Comparison of ENCODE assay signal across 17 mouse cellular contexts in the genomic region with DNA sequence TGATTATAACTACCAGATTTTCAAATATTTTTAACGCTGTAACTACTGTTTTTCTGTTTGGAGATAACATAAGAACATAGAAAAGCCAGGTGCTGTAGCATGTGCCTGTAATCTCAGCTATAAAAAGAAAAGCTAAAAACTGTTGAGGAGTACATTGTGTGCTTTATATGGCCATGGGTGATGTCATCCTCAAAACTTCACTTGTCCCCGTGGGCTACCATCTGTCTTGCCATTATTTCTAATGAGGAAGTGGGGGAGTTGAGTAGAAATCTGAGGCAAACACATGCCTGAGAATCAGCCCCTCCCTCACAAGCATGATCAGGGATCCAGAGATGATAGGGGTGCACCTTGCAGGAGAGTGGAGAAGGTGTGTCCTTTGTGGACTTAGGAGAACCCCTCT.
"Had no signal": no experiment of that assay in that cellular context is flagged by ENCODE, and none has a peak within 500 bp of the region (broad histone marks: within the 10 kb centered on the region; RNA-seq: fewer than 3 reads in every experiment).

No protein-coding gene starts in this region.

- H3K27ac ChIP-seq: lung, embryonic 15.5 days; macrophage; midbrain, embryonic 13.5 days; midbrain, embryonic 15.5 days; neural tube, embryonic 12.5 days; stomach, embryonic 15.5 days; stomach, postnatal 0 days had no signal

- H3K4me3 ChIP-seq: lung, embryonic 15.5 days; megakaryocyte, embryonic 14.5 days; midbrain, embryonic 13.5 days; midbrain, embryonic 15.5 days; neural tube, embryonic 12.5 days; stomach, embryonic 15.5 days had no signal

- ATAC-seq: liver, postnatal 0 days; lung, postnatal 0 days; midbrain, embryonic 13.5 days; midbrain, embryonic 15.5 days had no signal

- DNase-seq: liver, postnatal 0 days; lung, adult 2 months; lung, postnatal 14 days; lung, postnatal 36 days; right cerebral cortex, postnatal 14 days; thymus, adult 18-20 months; thymus, postnatal 14 days; thymus, postnatal 36 days had no signal
